8 mouse cellular contexts compared by ENCODE assay signal in genomic region chr7:83632682-83633120, GRCm38 (mm10). TPM values are rescaled to one million over a fixed set of nuclear protein-coding genes. Genes with fewer than 3 reads are reported as not detected.
DNase-seq lines count a peak whose midpoint lies in the region; ATAC-seq and TF ChIP-seq lines count a peak whose summit lies in the region.

No protein-coding gene starts in this region.

- peak overlapping the region; percentile 64 for H3K4me3 ChIP-seq in kidney, embryonic 15.5 days (replicated peaks)
- H3K4me3 ChIP-seq in embryonic facial prominence, embryonic 10.5 days: peak overlapping the region; percentile 77
- H3K4me3 ChIP-seq in hindbrain, postnatal 0 days (ENCODE audit: low read length): peak overlapping the region; percentile 70
- H3K4me3 ChIP-seq in myocyte: peak overlapping the region; percentile 78

- H3K36me3 ChIP-seq in kidney, embryonic 15.5 days: peaks cover 15% of the 10 kb centered on the region; the same call in 1 of the 2 replicates
- peaks cover 20% of the 10 kb centered on the region for H3K36me3 ChIP-seq in embryonic facial prominence, embryonic 10.5 days (replicated peaks)
- H3K36me3 ChIP-seq in hindbrain, postnatal 0 days (ENCODE audit: insufficient read depth, low read length): no peaks in the 10 kb centered on the region
- peaks cover 33% of the 10 kb centered on the region for H3K36me3 ChIP-seq in myocyte (ENCODE audit: control insufficient read depth, insufficient read depth)

- DNase-seq in kidney, postnatal 10 days: no peak
- no peak for DNase-seq in embryonic facial prominence, embryonic 10.5 days (ENCODE audit: low spot score)
- no peak for DNase-seq in hindbrain, postnatal 0 days (ENCODE audit: low spot score)
- DNase-seq in gastrocnemius, postnatal 14 days: no peak
- no peak for DNase-seq in urinary bladder, postnatal 36 days (ENCODE audit: low spot score in 2 of 2)
- DNase-seq in layer of hippocampus, adult 9-10 months (ENCODE audit: low spot score): no peak

- peaks cover 11% of the 10 kb centered on the region for H3K79me2 ChIP-seq in myocyte (ENCODE audit: control insufficient read depth, insufficient read depth)

- peak overlapping the region; percentile 74 for H3K4me2 ChIP-seq in kidney, embryonic 15.5 days
- H3K4me2 ChIP-seq in hindbrain, postnatal 0 days (ENCODE audit: low read depth, low read length): peak overlapping the region; percentile 85
- peak overlapping the region; percentile 84 for H3K4me2 ChIP-seq in myocyte (ENCODE audit: low read depth)

- H3K27me3 ChIP-seq in kidney, embryonic 15.5 days: no peaks in the 10 kb centered on the region
- no peaks in the 10 kb centered on the region for H3K27me3 ChIP-seq in embryonic facial prominence, embryonic 10.5 days (replicated peaks; ENCODE audit: low read depth, poor library complexity, severe bottlenecking)
- H3K27me3 ChIP-seq in hindbrain, postnatal 0 days (ENCODE audit: insufficient read depth, low read length): no peaks in the 10 kb centered on the region
- no peaks in the 10 kb centered on the region for H3K27me3 ChIP-seq in myocyte (ENCODE audit: control insufficient read depth, insufficient read depth, insufficient read length)

- TF ChIP-seq CTCF in hindbrain, postnatal 0 days (IDR thresholded peaks at IDR 0.05; ENCODE audit: low read depth): no peak

- 40% methylated on average over 6 of the region's 6 CpGs for WGBS in kidney, embryonic 15.5 days
- 53% methylated on average over 6 of the region's 6 CpGs for WGBS in embryonic facial prominence, embryonic 10.5 days
- 58% methylated on average over 6 of the region's 6 CpGs for WGBS in hindbrain, postnatal 0 days

- intact Hi-C loops in gastrocnemius, postnatal 14 days (cut with DNase I; ENCODE audit: low total_unique reads): no loop called here

- peak overlapping the region; percentile 79 for H3ac ChIP-seq in myocyte (ENCODE audit: control insufficient read depth, insufficient read length)

- H3K9ac ChIP-seq in kidney, embryonic 15.5 days: 0 out of 2 replicates have a peak overlapping the region, but pooled peaks have one; percentile 74
- H3K9ac ChIP-seq in hindbrain, postnatal 0 days (replicated peaks; ENCODE audit: low read length): no peak overlapping the region

- no peak overlapping the region for H3K27ac ChIP-seq in kidney, embryonic 15.5 days
- H3K27ac ChIP-seq in embryonic facial prominence, embryonic 10.5 days (replicated peaks): no peak overlapping the region
- H3K27ac ChIP-seq in hindbrain, postnatal 0 days: no peak overlapping the region

- peaks cover 31% of the 10 kb centered on the region for H3K4me1 ChIP-seq in kidney, embryonic 15.5 days
- H3K4me1 ChIP-seq in embryonic facial prominence, embryonic 10.5 days: peaks cover 26% of the 10 kb centered on the region
- peaks cover 15% of the 10 kb centered on the region; the same call in 1 of the 2 replicates for H3K4me1 ChIP-seq in hindbrain, postnatal 0 days (ENCODE audit: insufficient read depth, low read length)

- no peaks in the 10 kb centered on the region for H3K9me3 ChIP-seq in kidney, embryonic 15.5 days (replicated peaks)
- H3K9me3 ChIP-seq in embryonic facial prominence, embryonic 10.5 days: no peaks in the 10 kb centered on the region
- H3K9me3 ChIP-seq in hindbrain, postnatal 0 days (ENCODE audit: low read length): no peaks in the 10 kb centered on the region

- no peak for ATAC-seq in kidney, embryonic 15.5 days (replicated peaks; ENCODE audit: low FRiP score)
- ATAC-seq in hindbrain, postnatal 0 days: no peak

- no peak for TF ChIP-seq POLR2A in myocyte (IDR thresholded peaks at IDR 0.05; ENCODE audit: insufficient read length, low read depth)

TF ChIP-seq in myocyte, 11 proteins besides CTCF, POLR2A, EP300 and RAD21:
- no peak for TF ChIP-seq TCF3 (IDR thresholded peaks at IDR 0.05; ENCODE audit: insufficient read length, low read depth)
- peak; percentile 49; the same call in 1 of the 2 replicates for TF ChIP-seq CEBPB (IDR thresholded peaks at IDR 0.05; ENCODE audit: insufficient read depth, poor library complexity, severe bottlenecking)
TF ChIP-seq in myocyte: peak in this region for 1.

RNA-seq across cellular contexts. Expression of gene Stard5, which starts 0.9 kb away (rescaled TPM):
- polyA plus RNA-seq in kidney, embryonic 15.5 days (2015; fragmentation: Nextera tagmentation; extraction: Ambion mirVana): 24.3 and 27.0 TPM in 2 replicates
- 15.1 and 16.8 TPM in 2 replicates for polyA plus RNA-seq in embryonic facial prominence, embryonic 10.5 days (2016; fragmentation: Nextera tagmentation; extraction: Ambion mirVana)
- total RNA-seq in hindbrain, postnatal 0 days (2014; rRNA removed): 6.1 and 7.5 TPM in 2 replicates
- polyA plus RNA-seq in hindbrain, postnatal 0 days (2015; fragmentation: Nextera tagmentation; extraction: Ambion mirVana): 6.6 and 7.8 TPM in 2 replicates
- 31.0 TPM for polyA plus RNA-seq in myocyte (2012; fragmentation: generic; extraction: Trizol)
- 1 to 10 TPM; 6.9 to 8.0 TPM for total RNA-seq in gastrocnemius, postnatal 14 days (2021)

RNA-seq across cellular contexts. Expression of gene Tmc3, which starts 48.0 kb away (rescaled TPM):
- polyA plus RNA-seq in kidney, embryonic 15.5 days (2015; fragmentation: Nextera tagmentation; extraction: Ambion mirVana): 1.6 TPM in 2 replicates
- polyA plus RNA-seq in embryonic facial prominence, embryonic 10.5 days (2016; fragmentation: Nextera tagmentation; extraction: Ambion mirVana): 0.72 and 1.0 TPM in 2 replicates
- total RNA-seq in hindbrain, postnatal 0 days (2014; rRNA removed): 0.93 and 0.94 TPM in 2 replicates
- polyA plus RNA-seq in hindbrain, postnatal 0 days (2015; fragmentation: Nextera tagmentation; extraction: Ambion mirVana): 0.29 and 0.43 TPM in 2 replicates
- polyA plus RNA-seq in myocyte (2012; fragmentation: generic; extraction: Trizol): 0.10 TPM
- under 1 TPM; 0.20 to 0.35 TPM for total RNA-seq in gastrocnemius, postnatal 14 days (2021)
